Mouse (Mus musculus): ENCODE results near the gene Senp7. TPM values are rescaled to one million over a fixed set of nuclear protein-coding genes. Genes with fewer than 3 reads are reported as not detected.
"Not testable (repeated sequence)": the region's sequence is repeated elsewhere in the genome, so short reads cannot be mapped to it uniquely, and the experiment has no call there.

The Senp7 gene
- polyA plus RNA-seq, 1 experiment from 2014 or later, result 23.8 TPM

DNA sequence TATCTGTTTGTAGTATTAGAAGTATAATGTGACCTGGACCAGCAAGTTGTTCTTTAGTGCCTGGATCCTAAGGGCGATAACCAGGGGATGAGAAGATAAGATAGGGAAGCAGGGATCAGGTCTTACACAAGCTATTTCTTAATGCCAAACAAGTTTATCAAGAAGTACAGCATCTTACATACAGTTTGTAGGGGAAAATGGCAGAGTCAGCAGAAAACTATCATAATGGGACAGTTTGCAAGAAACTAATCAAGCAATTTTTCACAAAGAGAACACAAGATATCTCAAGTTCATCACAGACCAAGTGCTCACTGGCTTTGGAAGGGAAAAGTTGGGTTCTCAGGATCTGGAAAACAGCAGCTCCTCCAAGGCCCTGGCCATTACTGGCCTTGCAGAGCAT, 31.3 kb downstream of the Senp7 start:
- H3K4me3 ChIP-seq (ENCODE audit: control insufficient read depth in 1 of 2, insufficient read depth in 1 of 2, low read depth in 1 of 2, low read length in 2 of 2), result no peak overlapping the region
- H3K4me1 ChIP-seq (ENCODE audit: control insufficient read depth in 2 of 2, insufficient read depth in 2 of 2, low read length in 2 of 2), result peaks cover 2 to 9% of the 10 kb centered on the region in 2 experiments; a peak in 3 of 4 replicates
- no peak overlapping the region for H3K9ac ChIP-seq (ENCODE audit: low read length)
- H3K9me3 ChIP-seq (ENCODE audit: control insufficient read depth, low read length), result no peaks in the 10 kb centered on the region
- H3K27ac ChIP-seq (replicated peaks in 1 of 2; ENCODE audit: control insufficient read depth in 1 of 2, insufficient read depth in 1 of 2, low read depth in 2 of 2, low read length in 2 of 2), result no peak overlapping the region
- no peaks in the 10 kb centered on the region for H3K27me3 ChIP-seq (ENCODE audit: control insufficient read depth, insufficient read depth, low read length)
- ATAC-seq (ENCODE audit: insufficient number of reproducible peaks, insufficient read depth, low FRiP score, low read depth), result no peak
- no peak overlapping the region for H3K4me2 ChIP-seq (ENCODE audit: low read length)
- H3K36me3 ChIP-seq (ENCODE audit: control insufficient read depth, insufficient read depth, low read length), result no peaks in the 10 kb centered on the region
- WGBS, result 81% methylated on average over 1 of the region's 1 CpGs

DNA sequence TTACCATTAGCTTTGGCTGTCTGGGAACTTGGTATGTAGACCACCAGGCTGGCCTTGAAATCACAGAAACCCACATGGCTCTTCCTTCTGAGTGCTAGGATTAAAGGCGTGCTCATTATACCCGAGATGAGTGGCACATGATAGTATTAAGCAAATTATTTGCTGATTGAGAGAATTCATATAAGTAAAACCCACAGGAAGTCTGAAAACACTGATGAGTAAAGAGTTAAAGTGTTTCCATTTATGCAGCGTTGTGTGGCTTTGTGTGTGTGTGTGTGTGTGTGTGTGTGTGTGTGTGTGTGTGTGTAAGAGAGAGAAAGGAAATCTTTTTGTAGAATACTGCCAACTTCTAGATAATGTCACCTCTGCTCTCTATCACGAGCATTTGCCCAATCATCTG, 33.6 kb downstream of the Senp7 start:
- H3K4me2 ChIP-seq (ENCODE audit: low read length), result no peak overlapping the region
- peaks cover 5% of the 10 kb centered on the region; the same call in 1 of the 2 replicates for H3K36me3 ChIP-seq (ENCODE audit: control insufficient read depth, insufficient read depth, low read length)
- 75% methylated on average over 4 of the region's 4 CpGs for WGBS

DNA sequence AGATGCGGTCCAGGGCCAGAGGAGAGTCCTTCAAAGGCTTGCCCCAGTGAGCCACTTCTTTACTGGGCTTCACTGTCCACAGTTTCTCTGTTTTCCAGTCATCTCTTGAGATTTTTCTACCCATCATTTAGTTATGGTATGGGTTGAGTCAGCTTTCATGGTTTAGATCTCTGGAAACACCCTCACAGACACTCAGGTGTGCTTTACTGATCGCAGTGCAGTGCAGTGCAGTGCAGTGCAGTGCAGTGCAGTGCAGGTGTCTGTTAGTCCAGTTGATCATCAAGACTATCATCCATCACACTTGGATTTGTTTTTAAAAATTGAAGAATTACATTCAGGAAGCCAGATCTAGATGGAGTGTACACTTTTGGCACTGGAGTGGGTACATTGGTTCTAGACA, 38.2 kb downstream of the Senp7 start:
- peaks cover 18% of the 10 kb centered on the region for H3K36me3 ChIP-seq (ENCODE audit: control insufficient read depth, insufficient read depth, low read length)
- no peaks in the 10 kb centered on the region for H3K27me3 ChIP-seq (ENCODE audit: control insufficient read depth, insufficient read depth, low read length)
- no peak overlapping the region for H3K4me3 ChIP-seq (ENCODE audit: control insufficient read depth in 1 of 2, insufficient read depth in 1 of 2, low read depth in 1 of 2, low read length in 2 of 2)
- H3K9me3 ChIP-seq (ENCODE audit: control insufficient read depth, low read length), result no peaks in the 10 kb centered on the region
- ATAC-seq (ENCODE audit: insufficient number of reproducible peaks, insufficient read depth, low FRiP score, low read depth), result no peak
- no peaks in the 10 kb centered on the region for H3K4me1 ChIP-seq (ENCODE audit: control insufficient read depth in 2 of 2, insufficient read depth in 2 of 2, low read length in 2 of 2)
- H3K9ac ChIP-seq (ENCODE audit: low read length), result no peak overlapping the region
- no peak overlapping the region for H3K27ac ChIP-seq (replicated peaks in 1 of 2; ENCODE audit: control insufficient read depth in 1 of 2, insufficient read depth in 1 of 2, low read depth in 2 of 2, low read length in 2 of 2)
- WGBS, result 93% methylated on average over 2 of the region's 2 CpGs
- H3K4me2 ChIP-seq (ENCODE audit: low read length), result no peak overlapping the region

More for the DNA sequence above, 33.6 kb downstream of the Senp7 start:
- no peaks in the 10 kb centered on the region for H3K9me3 ChIP-seq (ENCODE audit: control insufficient read depth, low read length)
- H3K27me3 ChIP-seq (ENCODE audit: control insufficient read depth, insufficient read depth, low read length), result no peaks in the 10 kb centered on the region
- peaks cover 0 to 3% of the 10 kb centered on the region in 2 experiments; a peak in 2 of 4 replicates for H3K4me1 ChIP-seq (ENCODE audit: control insufficient read depth in 2 of 2, insufficient read depth in 2 of 2, low read length in 2 of 2)
- ATAC-seq (ENCODE audit: insufficient number of reproducible peaks, insufficient read depth, low FRiP score, low read depth), result no peak
- H3K4me3 ChIP-seq (ENCODE audit: control insufficient read depth in 1 of 2, insufficient read depth in 1 of 2, low read depth in 1 of 2, low read length in 2 of 2), result no peak overlapping the region
- no peak overlapping the region for H3K9ac ChIP-seq (ENCODE audit: low read length)
- H3K27ac ChIP-seq (replicated peaks in 1 of 2; ENCODE audit: control insufficient read depth in 1 of 2, insufficient read depth in 1 of 2, low read depth in 2 of 2, low read length in 2 of 2), result no peak overlapping the region

- H3K4me2 ChIP-seq (ENCODE audit: low read length), result no peak overlapping the region
- H3K4me1 ChIP-seq (ENCODE audit: control insufficient read depth in 2 of 2, insufficient read depth in 2 of 2, low read length in 2 of 2), result no peaks in the 10 kb centered on the region
- WGBS, result 93% methylated on average over 2 of the region's 2 CpGs
- H3K4me3 ChIP-seq (ENCODE audit: control insufficient read depth in 1 of 2, insufficient read depth in 1 of 2, low read depth in 1 of 2, low read length in 2 of 2), result no peak overlapping the region
- no peaks in the 10 kb centered on the region for H3K27me3 ChIP-seq (ENCODE audit: control insufficient read depth, insufficient read depth, low read length)
- H3K36me3 ChIP-seq (ENCODE audit: control insufficient read depth, insufficient read depth, low read length), result peaks cover 27% of the 10 kb centered on the region
- H3K9me3 ChIP-seq (ENCODE audit: control insufficient read depth, low read length), result no peaks in the 10 kb centered on the region
- H3K27ac ChIP-seq (replicated peaks in 1 of 2; ENCODE audit: control insufficient read depth in 1 of 2, insufficient read depth in 1 of 2, low read depth in 2 of 2, low read length in 2 of 2), result no peak overlapping the region
- no peak overlapping the region for H3K9ac ChIP-seq (ENCODE audit: low read length)
- no peak for ATAC-seq (ENCODE audit: insufficient number of reproducible peaks, insufficient read depth, low FRiP score, low read depth)
Observed at GRCm38 (mm10) chr16:56090385-56090784, 42.2 kb downstream of the Senp7 start.

DNA sequence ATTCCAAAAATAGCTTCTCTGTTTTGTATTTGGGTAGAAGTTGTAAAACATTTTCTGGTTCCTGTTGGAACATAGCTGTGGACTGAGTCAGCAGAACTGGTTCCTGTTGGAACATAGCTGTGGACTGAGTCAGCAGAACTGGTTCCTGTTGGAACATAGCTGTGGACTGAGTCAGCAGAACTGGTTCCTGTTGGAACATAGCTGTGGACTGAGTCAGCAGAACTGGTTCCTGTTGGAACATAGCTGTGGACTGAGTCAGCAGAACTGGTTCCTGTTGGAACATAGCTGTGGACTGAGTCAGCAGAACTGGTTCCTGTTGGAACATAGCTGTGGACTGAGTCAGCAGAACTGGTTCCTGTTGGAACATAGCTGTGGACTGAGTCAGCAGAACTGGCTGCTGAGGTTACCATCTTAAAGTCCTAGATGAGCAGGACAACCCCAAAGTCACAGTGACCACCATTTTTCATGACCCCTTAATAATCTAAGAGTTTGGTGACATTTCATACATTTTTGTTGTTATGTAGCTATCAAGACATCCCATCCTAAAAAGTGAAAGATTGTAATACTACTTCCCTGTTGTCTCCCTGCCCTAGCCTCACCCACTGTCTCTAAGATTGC, 48.4 kb downstream of the Senp7 start:
- H3K4me3 ChIP-seq (ENCODE audit: control insufficient read depth in 1 of 2, insufficient read depth in 1 of 2, low read depth in 1 of 2, low read length in 2 of 2); H3K4me2 ChIP-seq (ENCODE audit: low read length); ATAC-seq (ENCODE audit: insufficient number of reproducible peaks, insufficient read depth, low FRiP score, low read depth); H3K9ac ChIP-seq (ENCODE audit: low read length); H3K27me3 ChIP-seq (ENCODE audit: control insufficient read depth, insufficient read depth, low read length); H3K4me1 ChIP-seq (ENCODE audit: control insufficient read depth in 2 of 2, insufficient read depth in 2 of 2, low read length in 2 of 2); H3K27ac ChIP-seq (replicated peaks in 1 of 2; ENCODE audit: control insufficient read depth in 1 of 2, insufficient read depth in 1 of 2, low read depth in 2 of 2, low read length in 2 of 2); H3K9me3 ChIP-seq (ENCODE audit: control insufficient read depth, low read length): not testable (repeated sequence)
- H3K36me3 ChIP-seq (ENCODE audit: control insufficient read depth, insufficient read depth, low read length), result peaks cover 34% of the 10 kb centered on the region

DNA sequence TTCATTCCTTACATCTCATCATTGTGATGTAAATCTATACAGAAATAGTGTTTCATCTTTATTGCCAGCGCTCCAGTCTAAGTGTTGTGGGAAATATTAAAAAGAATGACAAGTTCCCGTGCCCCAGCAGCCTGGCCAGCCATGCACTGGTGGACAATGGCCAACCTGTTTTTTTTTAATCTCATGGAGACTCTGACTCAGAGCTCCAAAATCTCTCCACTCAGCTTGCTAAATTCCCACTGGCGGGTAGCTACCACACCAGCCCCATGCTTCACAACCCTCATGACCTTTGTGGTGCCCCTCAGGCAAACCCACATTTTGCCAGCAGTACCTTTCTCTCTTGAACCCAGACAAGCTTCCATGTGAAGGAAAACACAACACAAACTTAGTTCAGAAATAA, 67.6 kb downstream of the Senp7 start:
- 57% methylated on average over 3 of the region's 3 CpGs for WGBS

DNA sequence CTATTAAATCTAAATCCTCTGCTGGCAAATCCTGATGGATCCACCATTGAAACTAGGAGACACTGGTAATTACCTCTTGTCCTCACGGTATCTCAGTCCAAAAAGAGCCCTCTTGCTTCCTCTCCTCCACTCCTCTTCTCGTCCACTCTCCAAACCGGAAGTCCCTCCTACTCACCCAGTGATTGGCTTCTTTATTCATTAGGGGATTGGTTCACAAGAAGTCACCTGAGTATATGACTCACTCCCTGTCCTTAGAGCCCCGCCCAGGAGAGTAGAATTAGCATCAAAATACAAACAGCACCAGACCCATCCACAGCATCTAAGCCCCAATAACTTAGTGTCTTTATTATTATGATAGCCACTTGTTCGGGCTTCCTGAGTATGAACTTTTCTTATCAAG, 68.0 kb downstream of the Senp7 start:
- Histone ChIP-seq H3K27ac (replicated peaks in 1 of 2; ENCODE audit: control insufficient read depth in 1 of 2, insufficient read depth in 1 of 2, low read depth in 2 of 2, low read length in 2 of 2) (peak overlapping the region in 1 of 2 experiments; percentile 26; a peak in 1 of 4 replicates), H3K9ac (ENCODE audit: low read length) (no peak overlapping the region), H3K36me3 (ENCODE audit: control insufficient read depth, insufficient read depth, low read length) (peaks cover 30% of the 10 kb centered on the region), H3K4me3 (ENCODE audit: control insufficient read depth in 1 of 2, insufficient read depth in 1 of 2, low read depth in 1 of 2, low read length in 2 of 2) (no peak overlapping the region), H3K27me3 (ENCODE audit: control insufficient read depth, insufficient read depth, low read length) (no peaks in the 10 kb centered on the region), H3K4me2 (ENCODE audit: low read length) (no peak overlapping the region), H3K9me3 (ENCODE audit: control insufficient read depth, low read length) (no peaks in the 10 kb centered on the region), H3K4me1 (ENCODE audit: control insufficient read depth in 2 of 2, insufficient read depth in 2 of 2, low read length in 2 of 2) (peaks cover 2 to 3% of the 10 kb centered on the region in 2 experiments; a peak in 1 of 4 replicates)
- ATAC-seq (ENCODE audit: insufficient number of reproducible peaks, insufficient read depth, low FRiP score, low read depth), result no peak
- WGBS, result 85% methylated on average over 5 of the region's 5 CpGs

More for the DNA sequence above, 67.6 kb downstream of the Senp7 start:
- Histone ChIP-seq H3K9ac (ENCODE audit: low read length) (no peak overlapping the region), H3K4me3 (ENCODE audit: control insufficient read depth in 1 of 2, insufficient read depth in 1 of 2, low read depth in 1 of 2, low read length in 2 of 2) (no peak overlapping the region), H3K27me3 (ENCODE audit: control insufficient read depth, insufficient read depth, low read length) (no peaks in the 10 kb centered on the region), H3K4me1 (ENCODE audit: control insufficient read depth in 2 of 2, insufficient read depth in 2 of 2, low read length in 2 of 2) (peaks cover 2 to 3% of the 10 kb centered on the region in 2 experiments; a peak in 1 of 4 replicates), H3K4me2 (ENCODE audit: low read length) (no peak overlapping the region), H3K36me3 (ENCODE audit: control insufficient read depth, insufficient read depth, low read length) (peaks cover 28% of the 10 kb centered on the region), H3K9me3 (ENCODE audit: control insufficient read depth, low read length) (no peaks in the 10 kb centered on the region), H3K27ac (replicated peaks in 1 of 2; ENCODE audit: control insufficient read depth in 1 of 2, insufficient read depth in 1 of 2, low read depth in 2 of 2, low read length in 2 of 2) (0 out of 4 replicates have a peak overlapping the region, but pooled peaks of 1 of the 2 experiments have one; percentile 26)
- no peak for ATAC-seq (ENCODE audit: insufficient number of reproducible peaks, insufficient read depth, low FRiP score, low read depth)

Data from heart, embryonic 14.5 days (tissue).